Mouse (Mus musculus): Measurements from ENCODE around the gene Ubqln4. TPM values are rescaled to one million over a fixed set of nuclear protein-coding genes. Genes with fewer than 3 reads are reported as not detected.
"Not testable (repeated sequence)": the region's sequence is repeated elsewhere in the genome, so short reads cannot be mapped to it uniquely, and the experiment has no call there.

Gene Ubqln4
- polyA plus RNA-seq, 1 experiment: 68.4 TPM

DNA sequence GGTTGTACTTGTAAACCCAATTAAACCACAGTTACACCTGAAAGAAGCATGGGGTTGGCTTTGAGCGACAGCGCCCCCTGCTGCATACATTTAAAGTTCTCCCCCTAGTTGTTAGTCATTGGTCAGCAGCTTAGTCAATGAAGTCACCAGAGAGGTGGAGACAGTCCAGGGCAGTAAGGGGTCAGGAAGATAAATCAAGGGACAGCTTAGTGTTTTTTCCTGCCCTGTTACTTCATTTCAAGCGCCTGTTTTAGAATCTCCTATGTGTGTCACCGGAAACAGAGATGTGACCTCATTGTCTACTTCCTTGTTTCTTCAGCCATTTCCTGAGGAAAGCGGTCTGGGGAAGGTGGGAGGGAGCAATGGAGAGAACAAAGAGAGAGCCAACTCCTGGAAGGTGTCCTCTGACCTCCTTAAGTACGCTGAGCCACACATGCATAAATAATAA lies 50.2 kb downstream of the Ubqln4 start:
- no peak for DNase-seq (ENCODE audit: low read depth)

DNA sequence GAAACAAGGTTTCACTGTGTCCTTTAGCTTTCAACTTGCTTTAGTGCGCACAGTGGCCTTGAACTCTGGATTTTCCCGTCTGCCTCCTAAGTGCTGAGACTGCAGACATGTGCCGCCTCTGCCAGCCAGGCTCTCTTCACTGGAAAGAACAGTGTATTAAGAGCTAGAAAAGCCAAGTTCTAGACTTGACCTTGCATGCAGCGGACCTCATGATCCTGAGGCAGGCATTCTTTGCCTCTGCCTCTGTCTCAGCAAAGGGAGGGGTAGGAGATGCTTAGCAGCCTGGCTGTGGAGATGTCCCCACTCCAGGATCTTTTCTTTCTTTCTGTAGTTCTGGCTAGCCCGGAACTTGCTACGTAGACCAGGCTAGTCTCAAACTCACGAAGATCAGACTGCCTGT lies 51.3 kb downstream of the Ubqln4 start:
- DNase-seq (ENCODE audit: low read depth): no peak

DNA sequence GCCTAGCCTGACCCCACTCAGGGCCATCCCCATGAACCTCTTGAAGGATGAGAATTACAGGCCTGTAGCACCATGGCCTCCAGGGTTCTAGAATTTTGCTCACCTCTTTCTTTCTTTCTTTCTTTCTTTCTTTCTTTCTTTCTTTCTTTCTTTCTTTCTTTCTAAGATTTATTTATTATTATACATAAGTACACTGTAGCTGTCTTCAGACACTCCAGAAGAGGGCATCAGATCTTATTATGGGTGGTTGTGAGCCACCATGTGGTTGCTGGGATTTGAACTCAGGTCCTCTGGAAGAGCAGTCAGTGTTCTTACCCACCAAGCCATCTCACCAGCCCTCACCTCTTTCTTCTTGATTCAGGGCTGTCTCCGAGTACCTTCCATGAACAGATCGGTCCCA lies 52.1 kb downstream of the Ubqln4 start, which contains the start of gene Arhgef2:
Gene Arhgef2, plus strand, starts transcription at position 301 of the 400 bp plus-strand sequence.
- not testable (repeated sequence) for DNase-seq (ENCODE audit: low read depth)

DNA sequence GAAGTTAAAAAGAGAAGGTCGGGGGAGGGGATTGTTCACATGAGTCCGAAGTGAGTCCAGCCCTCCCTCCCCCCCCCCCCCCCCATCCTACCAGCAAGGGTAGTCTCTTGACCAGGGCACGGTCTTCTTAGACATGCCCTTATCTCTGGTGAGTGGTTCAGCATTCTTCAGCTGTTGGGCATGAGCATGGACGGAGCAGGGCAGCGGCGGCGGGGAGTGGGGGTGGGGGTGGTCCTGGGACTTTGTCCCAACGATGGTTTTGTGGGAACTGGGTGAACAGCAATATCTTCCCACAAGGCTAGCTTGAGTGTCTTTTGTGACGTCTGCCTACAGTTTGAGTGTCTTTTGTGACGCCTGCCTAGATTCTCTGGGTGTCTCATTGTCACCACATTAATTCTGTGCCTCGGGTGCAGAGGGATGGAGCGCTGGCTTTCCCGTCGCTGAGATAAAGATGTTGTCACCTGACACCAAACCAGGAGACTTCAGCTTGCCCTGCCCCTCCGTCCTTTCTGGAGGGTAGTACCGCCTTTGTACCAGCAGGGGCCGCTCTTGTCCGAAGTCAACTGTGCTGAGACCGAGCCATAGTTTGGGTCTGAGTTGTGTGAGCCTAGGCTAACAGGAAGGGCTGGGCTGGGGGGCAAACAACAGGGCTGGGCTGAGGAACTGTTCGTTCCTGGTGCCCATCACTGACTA lies 53.7 kb downstream of the Ubqln4 start:
- DNase-seq (ENCODE audit: low read depth): no peak

DNA sequence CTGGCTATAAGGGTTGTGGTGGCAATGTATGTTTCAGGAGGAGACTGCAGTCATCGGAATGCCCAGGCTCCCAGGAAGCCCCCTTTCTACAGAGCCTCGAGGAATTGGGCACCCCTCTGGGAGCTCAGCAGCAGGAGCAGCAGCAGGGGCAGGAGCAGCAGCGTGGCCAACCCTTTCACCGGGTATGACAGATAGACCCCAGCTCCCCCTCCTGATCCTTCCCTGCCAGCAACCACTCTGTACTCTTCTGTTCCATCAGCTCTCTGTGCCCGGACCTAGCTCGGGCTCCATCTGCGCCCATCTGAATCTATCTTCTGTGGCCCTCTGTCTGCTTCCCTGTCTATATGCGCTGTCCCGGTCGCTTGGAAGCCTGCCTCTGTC lies 54.2 kb downstream of the Ubqln4 start:
- no peak for DNase-seq (ENCODE audit: low read depth)

DNA sequence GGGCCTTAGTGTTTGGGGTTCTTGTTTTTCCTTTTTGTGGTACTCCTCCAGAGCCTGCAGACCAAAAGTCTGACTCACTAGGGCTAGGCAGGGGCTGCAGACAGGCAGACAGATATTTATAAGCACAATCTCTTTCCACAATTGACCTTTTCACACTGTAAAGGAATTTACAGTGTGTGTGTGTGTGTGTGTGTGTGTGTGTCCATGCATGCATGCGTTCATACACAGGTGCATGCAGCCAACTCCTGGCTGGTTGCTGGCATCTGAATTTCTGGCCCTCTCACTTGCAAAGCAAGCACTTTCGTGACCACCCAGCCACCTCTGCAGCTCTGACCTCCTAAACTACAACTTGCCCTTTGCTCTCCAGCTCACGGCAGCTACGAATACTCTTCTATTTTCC lies 55.5 kb downstream of the Ubqln4 start:
- no peak for DNase-seq (ENCODE audit: low read depth)

DNA sequence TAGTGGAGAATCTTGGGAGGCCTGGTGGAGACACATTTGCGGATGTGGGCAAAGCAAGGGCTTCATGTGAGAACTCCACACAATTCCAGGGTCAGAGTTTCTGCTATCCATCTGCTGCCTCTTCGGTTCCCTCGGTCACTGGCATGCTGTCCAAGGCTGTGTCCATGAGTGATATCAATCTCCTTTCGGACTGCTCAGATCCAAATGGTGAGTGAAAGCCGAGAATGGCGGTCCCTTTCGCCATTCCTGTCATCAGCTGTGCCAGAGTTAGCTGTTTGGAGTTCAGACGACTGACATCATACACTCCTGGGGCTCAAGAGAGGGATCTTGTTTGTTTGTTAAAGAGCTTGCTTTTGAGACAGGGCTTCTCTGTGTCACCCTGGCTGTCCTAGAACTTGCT lies 60.9 kb downstream of the Ubqln4 start:
- no peak for DNase-seq (ENCODE audit: low read depth)

DNA sequence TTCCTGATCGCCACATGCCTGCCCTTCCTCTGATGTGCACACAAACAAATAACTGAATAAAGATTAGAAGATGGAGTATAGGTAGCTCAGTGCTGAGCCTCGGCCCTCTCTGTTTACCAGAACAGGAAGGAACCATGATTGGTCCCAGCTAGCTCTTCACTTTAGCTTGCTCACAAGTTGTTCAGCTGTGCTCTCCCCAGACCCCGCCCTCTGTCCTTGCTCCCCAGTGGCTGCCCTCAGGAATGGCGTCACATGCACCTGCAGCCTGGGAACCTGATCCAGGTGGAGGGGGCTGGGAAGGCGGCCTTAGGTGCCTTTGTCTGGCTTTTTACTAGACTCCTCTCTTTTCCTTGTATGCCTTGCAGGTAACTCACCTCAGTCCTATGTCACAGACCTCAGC lies 61.6 kb downstream of the Ubqln4 start:
- no peak for DNase-seq (ENCODE audit: low read depth)

DNA sequence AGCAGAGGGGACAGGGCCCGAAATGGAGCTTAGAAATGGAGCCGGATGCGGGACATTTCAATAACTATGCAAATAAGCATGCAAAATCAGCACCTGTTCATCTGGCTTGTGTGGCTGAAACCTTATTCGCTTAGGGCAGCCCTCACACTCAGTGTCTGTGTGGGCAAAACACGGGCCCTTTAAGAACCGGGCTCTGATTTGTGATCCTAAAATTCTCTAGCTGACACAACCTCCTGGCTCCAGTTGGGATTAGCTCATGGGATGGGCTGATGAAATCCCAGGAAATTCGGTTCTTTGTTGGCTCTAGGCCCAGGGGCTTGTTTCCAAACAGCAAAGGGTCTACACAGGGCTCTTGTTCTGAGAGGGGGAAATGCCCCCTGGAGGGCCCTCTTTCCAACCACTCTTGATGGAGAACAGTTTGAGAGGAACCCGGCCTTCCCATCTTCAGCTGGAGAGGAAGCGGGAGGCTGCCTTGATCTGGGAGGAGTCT lies 62.4 kb downstream of the Ubqln4 start:
- DNase-seq (ENCODE audit: low read depth): no peak

DNA sequence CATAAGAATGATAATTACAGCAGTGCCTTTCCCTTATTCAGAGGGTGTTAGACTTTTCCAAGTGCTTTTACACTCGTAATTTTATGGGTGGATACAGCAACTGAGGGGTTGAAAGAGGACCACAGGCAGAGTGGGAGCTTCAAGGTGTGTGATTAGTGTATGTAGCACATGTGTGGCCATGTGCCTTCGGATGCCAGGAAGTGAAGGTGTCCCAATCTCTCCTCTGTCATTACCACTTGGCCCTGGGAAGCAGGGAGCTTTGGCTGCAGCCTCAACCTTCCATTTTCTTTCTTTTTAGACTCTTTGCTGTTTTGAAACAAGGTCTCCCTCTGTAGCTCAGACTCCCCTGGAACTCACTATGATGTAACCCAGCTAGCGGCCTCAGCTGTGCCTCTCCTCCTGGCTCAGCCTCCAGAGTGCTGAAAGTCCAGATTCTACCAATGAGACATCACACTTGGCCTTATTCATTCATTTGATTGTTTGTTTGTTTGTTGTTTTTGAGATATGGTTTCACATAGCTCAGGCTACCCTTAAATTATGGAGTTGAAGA lies 63.5 kb downstream of the Ubqln4 start:
- DNase-seq (ENCODE audit: low read depth): no peak

DNA sequence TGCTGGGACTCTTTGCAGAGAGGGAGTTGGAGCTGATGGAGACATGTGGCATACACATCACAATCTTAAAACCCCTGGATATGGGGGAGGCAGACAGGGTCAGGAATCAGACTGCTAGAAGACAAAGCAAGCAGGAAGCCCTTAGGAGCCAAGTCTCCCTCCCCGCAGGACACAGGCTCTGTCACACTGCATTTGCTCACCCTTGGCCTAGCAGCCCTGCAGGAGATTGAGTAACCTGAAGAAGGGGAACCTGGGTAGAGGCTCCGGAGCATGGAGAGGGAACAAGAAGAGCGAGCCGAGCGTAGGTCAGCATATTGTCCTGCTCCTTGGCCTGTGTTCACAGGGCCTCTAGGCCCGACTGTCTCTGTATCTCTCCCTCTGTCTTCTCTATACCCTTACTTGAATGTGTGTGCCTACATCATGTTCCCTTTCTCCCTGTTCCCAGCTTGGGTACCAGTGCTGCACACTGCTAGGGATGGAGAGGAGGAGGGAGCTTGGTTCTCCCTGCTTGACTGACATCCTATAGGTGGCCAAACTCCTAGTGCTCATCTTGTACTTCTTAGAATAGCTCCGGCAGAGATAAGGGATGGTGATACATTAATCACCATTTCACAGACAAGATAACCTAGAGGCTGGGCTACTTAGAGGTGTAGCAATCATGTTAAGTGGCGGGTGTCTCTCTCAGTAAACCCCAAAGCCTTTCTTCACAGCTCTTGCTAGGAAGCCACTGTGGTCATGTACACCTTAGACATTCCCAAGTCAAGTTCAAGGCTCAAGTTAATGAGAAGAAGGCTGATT lies 64.7 kb downstream of the Ubqln4 start:
- no peak for DNase-seq (ENCODE audit: low read depth)

Other genes starting within 250 kb of the Ubqln4 start
- 255 and 271 TPM in 2 replicates for gene Glmp, start 228.7 kb upstream of the Ubqln4 start, polyA plus RNA-seq (2012; rRNA removed)
- 17.8 and 19.6 TPM in 2 replicates for gene Tmem79, start 217.6 kb upstream of the Ubqln4 start, polyA plus RNA-seq (2012; rRNA removed)
- 50.4 and 64.5 TPM in 2 replicates for gene Smg5, start 217.5 kb upstream of the Ubqln4 start, polyA plus RNA-seq (2012; rRNA removed)
- 11.8 and 14.2 TPM in 2 replicates for gene Paqr6, start 189.2 kb upstream of the Ubqln4 start, polyA plus RNA-seq (2012; rRNA removed)
- 214 and 266 TPM in 2 replicates for gene Bglap3, start 181.0 kb upstream of the Ubqln4 start, polyA plus RNA-seq (2012; rRNA removed)
- 0.39 TPM in 1 of 2 replicates, not detected in the other for gene Bglap2, start 175.1 kb upstream of the Ubqln4 start, polyA plus RNA-seq (2012; rRNA removed)
- not detected in 2 replicates for gene Bglap, start 169.3 kb upstream of the Ubqln4 start, polyA plus RNA-seq (2012; rRNA removed)
- 23.9 and 31.0 TPM in 2 replicates for gene Pmf1, start 143.4 kb upstream of the Ubqln4 start, polyA plus RNA-seq (2012; rRNA removed)
- gene Slc25a44, start 128.6 kb upstream of the Ubqln4 start, polyA plus RNA-seq (2012; rRNA removed): 39.1 and 45.0 TPM in 2 replicates
- 100 and 129 TPM in 2 replicates for gene Sema4a, start 92.6 kb upstream of the Ubqln4 start, polyA plus RNA-seq (2012; rRNA removed)
- gene Lmna, start 43.8 kb upstream of the Ubqln4 start, polyA plus RNA-seq (2012; rRNA removed): 125 and 138 TPM in 2 replicates
- 2.0 and 2.6 TPM in 2 replicates for gene Mex3a, start 21.4 kb upstream of the Ubqln4 start, polyA plus RNA-seq (2012; rRNA removed)
- 75.6 and 92.5 TPM in 2 replicates for gene Rab25, start 5.5 kb upstream of the Ubqln4 start, polyA plus RNA-seq (2012; rRNA removed)
- 164 and 193 TPM in 2 replicates for gene Lamtor2, start 684 bp upstream of the Ubqln4 start, polyA plus RNA-seq (2012; rRNA removed)
- gene Ssr2, start 22.1 kb downstream of the Ubqln4 start, polyA plus RNA-seq (2012; rRNA removed): 323 and 341 TPM in 2 replicates
- 49.5 and 64.5 TPM in 2 replicates for gene Arhgef2, start 52.2 kb downstream of the Ubqln4 start, polyA plus RNA-seq (2012; rRNA removed)
- not detected in 2 replicates for gene Rxfp4, start 99.4 kb downstream of the Ubqln4 start, polyA plus RNA-seq (2012; rRNA removed)
- gene Khdc4, start 132.0 kb downstream of the Ubqln4 start, polyA plus RNA-seq (2012; rRNA removed): 58.9 and 78.2 TPM in 2 replicates
- 46.8 and 54.2 TPM in 2 replicates for gene Rit1, start 163.1 kb downstream of the Ubqln4 start, polyA plus RNA-seq (2012; rRNA removed)
- 5.6 and 7.2 TPM in 2 replicates for gene Syt11, start 221.4 kb downstream of the Ubqln4 start, polyA plus RNA-seq (2012; rRNA removed)